Mouse (Mus musculus) forebrain, embryonic 15.5 days (tissue): ENCODE results near the gene Rnf41. TPM values are rescaled to one million over a fixed set of nuclear protein-coding genes. Genes with fewer than 3 reads are reported as not detected.
A peak's percentile ranks its signal among the peaks of the same experiment; 100 is the strongest.

Source experiments
- ATAC-seq: fragments of 200-750 bp; cut with Nextera tagmentation; replicated peaks from 2 replicates; pipeline ENCODE4 v1.8.0; 2017; ENCODE audit warnings: mild to moderate bottlenecking, moderate TSS enrichment, moderate library complexity
- H3K27ac ChIP-seq: fragments of 300-500 bp; sonication (generic); replicated peaks from 2 replicates; pipeline ENCODE4 v1.5.1; 2015; ENCODE audit warnings: mild to moderate bottlenecking, inconsistent platforms
- H3K27me3 ChIP-seq: fragments of 300-500 bp; sonication (generic); 2 replicates; pipeline ENCODE4 v1.6.1; 2015; ENCODE audit warnings: inconsistent platforms
- H3K36me3 ChIP-seq: fragments of 300-500 bp; sonication (generic); 2 replicates; pipeline ENCODE4 v1.6.1; 2015; ENCODE audit warnings: mild to moderate bottlenecking, inconsistent platforms
- H3K4me1 ChIP-seq: fragments of 300-500 bp; sonication (generic); 2 replicates; pipeline ENCODE4 v1.6.1; 2015; ENCODE audit warnings: inconsistent platforms
- H3K4me2 ChIP-seq: fragments of 300-500 bp; sonication (generic); replicated peaks from 2 replicates; pipeline ENCODE4 v1.6.1; 2015; ENCODE audit warnings: mild to moderate bottlenecking, inconsistent platforms
- H3K4me3 ChIP-seq: fragments of 300-500 bp; sonication (generic); 2 replicates; pipeline ENCODE4 v1.5.1; 2015; ENCODE audit warnings: mild to moderate bottlenecking, inconsistent platforms
- H3K9ac ChIP-seq: fragments of 300-500 bp; sonication (generic); replicated peaks from 2 replicates; pipeline ENCODE4 v1.6.1; 2015; ENCODE audit warnings: mild to moderate bottlenecking, inconsistent platforms
- H3K9me3 ChIP-seq: fragments of 300-500 bp; sonication (generic); 2 replicates; pipeline ENCODE4 v1.6.1; 2016; ENCODE audit warnings: inconsistent platforms
- WGBS: fragments of 180-500 bp; shearing (Covaris S2); methylation state at CpG from one replicate; pipeline ENCODE4 v1.1.7; 2015; ENCODE audit warnings: mixed read lengths; 5-methylcytosine and 5-hydroxymethylcytosine counted together
- polyA plus RNA-seq: library from polyadenylated mRNA; unstranded; fragments of >200 nt; fragmentation: Nextera tagmentation; extraction: Ambion mirVana; gene quantifications from 2 replicates; pipeline ENCODE4 v1.2.1, GENCODE M21; 2015

The Rnf41 gene
- polyA plus RNA-seq, 1 experiment from 2014 or later: 110 TPM

- no peak for ATAC-seq
- H3K4me2 ChIP-seq: no peak overlapping the region
- peaks cover 10% of the 10 kb centered on the region for H3K36me3 ChIP-seq
- H3K27ac ChIP-seq: no peak overlapping the region
- no peak overlapping the region for H3K9ac ChIP-seq
- no peaks in the 10 kb centered on the region for H3K9me3 ChIP-seq
- WGBS: 82% methylated on average over 6 of the region's 6 CpGs
- H3K4me1 ChIP-seq: peaks cover 28% of the 10 kb centered on the region
- H3K27me3 ChIP-seq: no peaks in the 10 kb centered on the region
- H3K4me3 ChIP-seq: no peak overlapping the region
These were observed 37.1 kb upstream of the Rnf41 start for GRCm38 (mm10) chr10:128374393-128374792.

GRCm38 (mm10) chr10:128376099-128376454 is 35.4 kb upstream of the Rnf41 start:
- WGBS: 43% methylated on average over 4 of the region's 4 CpGs
- no peaks in the 10 kb centered on the region for H3K27me3 ChIP-seq
- peaks cover 25% of the 10 kb centered on the region for H3K4me1 ChIP-seq
- peak overlapping the region; percentile 94 for H3K27ac ChIP-seq
- H3K36me3 ChIP-seq: peaks cover 25% of the 10 kb centered on the region
- peak overlapping the region; percentile 94 for H3K9ac ChIP-seq
- no peaks in the 10 kb centered on the region for H3K9me3 ChIP-seq
- peak overlapping the region; percentile 78 for H3K4me3 ChIP-seq
- ATAC-seq: no peak
- peak overlapping the region; percentile 65 for H3K4me2 ChIP-seq

- H3K4me2 ChIP-seq: peak within 1 kb of the TSS; percentile 65
- ATAC-seq: peak; percentile 91
- H3K27me3 ChIP-seq: no peaks in the 10 kb centered on the region
- H3K9ac ChIP-seq: peak within 1 kb of the TSS; percentile 94
- peak within 1 kb of the TSS; percentile 94 for H3K27ac ChIP-seq
- peak within 1 kb of the TSS; percentile 78 for H3K4me3 ChIP-seq
- H3K9me3 ChIP-seq: no peaks in the 10 kb centered on the region
- peaks cover 29% of the 10 kb centered on the region for H3K36me3 ChIP-seq
- under 1% methylated on average over 64 of the region's 73 CpGs for WGBS
- peaks cover 25% of the 10 kb centered on the region for H3K4me1 ChIP-seq
These were observed 34.8 kb upstream of the Rnf41 start, which contains the start of gene Ankrd52 for GRCm38 (mm10) chr10:128376455-128377211. Gene Ankrd52, plus strand, starts transcription at chr10:128377115.

- Histone ChIP-seq H3K36me3 (peaks cover 36% of the 10 kb centered on the region), H3K4me2 (peak overlapping the region; percentile 65), H3K4me1 (peaks cover 25% of the 10 kb centered on the region), H3K27ac (peak overlapping the region; percentile 94), H3K27me3 (no peaks in the 10 kb centered on the region), H3K4me3 (peak overlapping the region; percentile 78), H3K9ac (peak overlapping the region; percentile 94), H3K9me3 (no peaks in the 10 kb centered on the region)
- WGBS: 0% methylated on average over 38 of the region's 47 CpGs
- ATAC-seq: peak; percentile 75
These were observed 34.1 kb upstream of the Rnf41 start for GRCm38 (mm10) chr10:128377222-128377939.

- 45% methylated on average over 14 of the region's 14 CpGs for WGBS
- H3K36me3 ChIP-seq: peaks cover 43% of the 10 kb centered on the region
These were observed 33.5 kb upstream of the Rnf41 start for GRCm38 (mm10) chr10:128377940-128378448.

GRCm38 (mm10) chr10:128378462-128378861 is 33.0 kb upstream of the Rnf41 start:
- Histone ChIP-seq H3K27me3 (no peaks in the 10 kb centered on the region), H3K4me3 (peak overlapping the region; percentile 78), H3K9me3 (no peaks in the 10 kb centered on the region), H3K4me1 (peaks cover 25% of the 10 kb centered on the region), H3K4me2 (peak overlapping the region; percentile 65), H3K27ac (peak overlapping the region; percentile 94; the same call in 1 of the 2 replicates), H3K9ac (peak overlapping the region; percentile 94), H3K36me3 (peaks cover 47% of the 10 kb centered on the region)
- no peak for ATAC-seq
- 71% methylated on average over 3 of the region's 3 CpGs for WGBS

More at GRCm38 (mm10) chr10:128377940-128378448, 33.5 kb upstream of the Rnf41 start:
- Histone ChIP-seq H3K9ac (peak overlapping the region; percentile 94), H3K4me3 (peak overlapping the region; percentile 78), H3K4me2 (peak overlapping the region; percentile 65), H3K9me3 (no peaks in the 10 kb centered on the region), H3K27me3 (no peaks in the 10 kb centered on the region), H3K27ac (peak overlapping the region; percentile 94), H3K4me1 (peaks cover 25% of the 10 kb centered on the region)
- no peak for ATAC-seq

- H3K4me3 ChIP-seq: no peak overlapping the region
These were observed 32.2 kb upstream of the Rnf41 start for GRCm38 (mm10) chr10:128379260-128379659.

GRCm38 (mm10) chr10:128380565-128380964 is 30.9 kb upstream of the Rnf41 start:
- Histone ChIP-seq H3K4me3 (no peak overlapping the region), H3K9me3 (no peaks in the 10 kb centered on the region), H3K36me3 (peaks cover 68% of the 10 kb centered on the region), H3K4me2 (no peak overlapping the region), H3K27me3 (no peaks in the 10 kb centered on the region), H3K4me1 (peaks cover 25% of the 10 kb centered on the region), H3K27ac (no peak overlapping the region), H3K9ac (no peak overlapping the region)
- 83% methylated on average over 5 of the region's 5 CpGs for WGBS
- ATAC-seq: no peak

More at GRCm38 (mm10) chr10:128379260-128379659, 32.2 kb upstream of the Rnf41 start:
- Histone ChIP-seq H3K9ac (no peak overlapping the region), H3K4me2 (no peak overlapping the region), H3K27ac (no peak overlapping the region), H3K9me3 (no peaks in the 10 kb centered on the region), H3K4me1 (peaks cover 25% of the 10 kb centered on the region), H3K27me3 (no peaks in the 10 kb centered on the region), H3K36me3 (peaks cover 55% of the 10 kb centered on the region)
- ATAC-seq: no peak
- 92% methylated on average over 7 of the region's 7 CpGs for WGBS

GRCm38 (mm10) chr10:128382482-128382881 is 29.0 kb upstream of the Rnf41 start:
- ATAC-seq: no peak
- Histone ChIP-seq H3K9ac (no peak overlapping the region), H3K27me3 (no peaks in the 10 kb centered on the region), H3K4me3 (no peak overlapping the region), H3K36me3 (peaks cover 87% of the 10 kb centered on the region), H3K27ac (no peak overlapping the region), H3K4me1 (peaks cover 17% of the 10 kb centered on the region), H3K4me2 (no peak overlapping the region), H3K9me3 (no peaks in the 10 kb centered on the region)
- 87% methylated on average over 8 of the region's 8 CpGs for WGBS

- H3K4me1 ChIP-seq: no peaks in the 10 kb centered on the region
- no peak overlapping the region for H3K4me2 ChIP-seq
- peaks cover 98% of the 10 kb centered on the region for H3K36me3 ChIP-seq
- H3K9ac ChIP-seq: no peak overlapping the region
- no peaks in the 10 kb centered on the region for H3K9me3 ChIP-seq
- H3K27ac ChIP-seq: no peak overlapping the region
- H3K27me3 ChIP-seq: no peaks in the 10 kb centered on the region
- 93% methylated on average over 7 of the region's 7 CpGs for WGBS
- H3K4me3 ChIP-seq: no peak overlapping the region
- 0 out of 2 replicates have a peak, but pooled peaks have one; percentile 44 for ATAC-seq
These were observed 25.6 kb upstream of the Rnf41 start for GRCm38 (mm10) chr10:128385902-128386301.

- 87% methylated on average over 14 of the region's 14 CpGs for WGBS
- Histone ChIP-seq H3K9ac (no peak overlapping the region), H3K36me3 (peaks cover 97% of the 10 kb centered on the region), H3K4me3 (no peak overlapping the region), H3K9me3 (no peaks in the 10 kb centered on the region), H3K27ac (no peak overlapping the region), H3K4me2 (no peak overlapping the region), H3K4me1 (no peaks in the 10 kb centered on the region), H3K27me3 (no peaks in the 10 kb centered on the region)
- no peak for ATAC-seq
These were observed 22.5 kb upstream of the Rnf41 start for GRCm38 (mm10) chr10:128388941-128389340.

GRCm38 (mm10) chr10:128389570-128389969 is 21.9 kb upstream of the Rnf41 start:
- H3K4me2 ChIP-seq: no peak overlapping the region
- H3K4me3 ChIP-seq: no peak overlapping the region
- H3K4me1 ChIP-seq: no peaks in the 10 kb centered on the region
- H3K27me3 ChIP-seq: no peaks in the 10 kb centered on the region
- no peak for ATAC-seq
- H3K27ac ChIP-seq: no peak overlapping the region
- no peak overlapping the region for H3K9ac ChIP-seq
- H3K9me3 ChIP-seq: no peaks in the 10 kb centered on the region
- peaks cover 91% of the 10 kb centered on the region for H3K36me3 ChIP-seq
- WGBS: 86% methylated on average over 6 of the region's 6 CpGs
